Mouse (Mus musculus) forebrain, embryonic 11.5 days (tissue): ENCODE measurements around the gene Slc39a8. TPM values are rescaled to one million over a fixed set of nuclear protein-coding genes. Genes with fewer than 3 reads are reported as not detected.

ENCODE experiments used
- ATAC-seq: fragments of 200-750 bp; cut with Nextera tagmentation; replicated peaks from 2 replicates; pipeline ENCODE4 v1.8.0; 2017; ENCODE audit warnings: moderate TSS enrichment; ENCODE audit not compliant: low FRiP score
- DNase-seq: peaks from one replicate; pipeline ENCODE4 v3.0.0-alpha.2; 2017; ENCODE audit warnings: low spot score
- H3K27ac ChIP-seq: fragments of 300-500 bp; sonication (generic); 2 replicates; pipeline ENCODE4 v1.5.1; 2014; ENCODE audit warnings: low read depth, low read length
- H3K27me3 ChIP-seq: fragments of 300-500 bp; sonication (generic); 2 replicates; pipeline ENCODE4 v1.6.1; 2014; ENCODE audit warnings: mild to moderate bottlenecking, low read length, mixed read lengths; ENCODE audit not compliant: control insufficient read depth, insufficient read depth
- H3K36me3 ChIP-seq: fragments of 300-500 bp; sonication (generic); 2 replicates; pipeline ENCODE4 v1.6.1; 2014; ENCODE audit warnings: mild to moderate bottlenecking, low read length, moderate library complexity, mixed read lengths; ENCODE audit not compliant: control insufficient read depth, insufficient read depth
- H3K4me1 ChIP-seq: fragments of 300-500 bp; sonication (generic); replicated peaks from 2 replicates; pipeline ENCODE4 v1.6.1; 2014; ENCODE audit warnings: low read length, mixed read lengths; ENCODE audit not compliant: control insufficient read depth, insufficient read depth
- H3K4me2 ChIP-seq: fragments of 300-500 bp; sonication (generic); 2 replicates; pipeline ENCODE4 v1.6.1; 2014; ENCODE audit warnings: low read depth, mild to moderate bottlenecking, low read length, moderate library complexity, mixed read lengths; ENCODE audit not compliant: severe bottlenecking
- H3K4me3 ChIP-seq: fragments of 300-500 bp; sonication (generic); 2 replicates; pipeline ENCODE4 v1.5.1; 2014; ENCODE audit warnings: low read depth, low read length
- H3K9ac ChIP-seq: fragments of 300-500 bp; sonication (generic); 2 replicates; pipeline ENCODE4 v1.6.1; 2014; ENCODE audit warnings: low read length
- H3K9me3 ChIP-seq: fragments of 300-500 bp; sonication (generic); 2 replicates; pipeline ENCODE4 v1.6.1; 2016; ENCODE audit warnings: low read length, mixed read lengths; ENCODE audit not compliant: control insufficient read depth
- WGBS: fragments of 180-500 bp; shearing (Covaris S2); extraction: QIAGEN DNeasy Blood & Tissue Kit; methylation state at CpG from one replicate; pipeline ENCODE4 v1.1.7; 2014; 5-methylcytosine and 5-hydroxymethylcytosine counted together
- polyA plus RNA-seq: library from polyadenylated mRNA; unstranded; fragments of >200 nt; fragmentation: Nextera tagmentation; extraction: Ambion mirVana; gene quantifications from 2 replicates; pipeline ENCODE4 v1.2.1, GENCODE M21; 2014

Slc39a8 gene
- 21.2 and 22.4 TPM in 2 replicates for polyA plus RNA-seq

GRCm38 (mm10) chr3:135825016-135825753 lies at the start of gene Slc39a8:
Gene Slc39a8, plus strand, starts transcription at chr3:135825279.
- H3K27ac ChIP-seq, result peak within 1 kb of the TSS; percentile 48; the same call in 1 of the 2 replicates
- H3K9ac ChIP-seq, result peak within 1 kb of the TSS; percentile 65
- H3K27me3 ChIP-seq, result no peaks in the 10 kb centered on the region
- H3K9me3 ChIP-seq, result no peaks in the 10 kb centered on the region
- no peaks in the 10 kb centered on the region for H3K36me3 ChIP-seq
- ATAC-seq, result peak; percentile 94
- H3K4me2 ChIP-seq, result peak within 1 kb of the TSS; percentile 92
- WGBS, result 3% methylated on average over 22 of the region's 22 CpGs
- peak; percentile 87 for DNase-seq
- H3K4me3 ChIP-seq, result peak within 1 kb of the TSS; percentile 52
- peaks cover 2% of the 10 kb centered on the region; the same call in 1 of the 2 replicates for H3K4me1 ChIP-seq

DNA sequence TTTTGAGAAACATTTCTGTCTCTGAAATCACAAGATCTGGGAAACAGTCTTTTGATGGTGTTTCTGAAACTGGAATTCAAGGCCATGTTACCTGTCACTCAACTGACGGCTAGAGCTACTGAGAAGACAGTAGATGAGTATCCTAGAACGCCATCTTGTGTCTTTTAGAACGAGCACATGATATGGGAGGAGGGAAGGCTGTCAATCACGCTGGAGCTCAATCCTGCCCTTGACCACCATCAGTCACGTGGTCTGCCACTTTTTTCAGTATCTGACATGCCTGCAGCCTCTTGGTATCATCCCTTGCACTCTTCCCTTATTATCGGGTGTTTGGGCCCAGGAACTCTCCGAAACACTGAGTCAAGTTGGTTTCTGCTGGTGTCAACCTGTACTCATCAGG lies 40.0 kb upstream of the Slc39a8 start:
- H3K9ac ChIP-seq, result no peak overlapping the region

GRCm38 (mm10) chr3:135796117-135796516 lies 29.0 kb upstream of the Slc39a8 start:
- WGBS, result 92% methylated on average over 6 of the region's 6 CpGs
- Histone ChIP-seq H3K4me3 (no peak overlapping the region), H3K27me3 (no peaks in the 10 kb centered on the region), H3K4me1 (no peaks in the 10 kb centered on the region), H3K27ac (no peak overlapping the region), H3K4me2 (no peak overlapping the region), H3K9ac (no peak overlapping the region), H3K36me3 (no peaks in the 10 kb centered on the region), H3K9me3 (no peaks in the 10 kb centered on the region)
- no peak for ATAC-seq
- DNase-seq, result no peak

More for the DNA sequence above, 40.0 kb upstream of the Slc39a8 start:
- Histone ChIP-seq H3K27me3 (no peaks in the 10 kb centered on the region), H3K9me3 (no peaks in the 10 kb centered on the region), H3K4me2 (no peak overlapping the region), H3K27ac (no peak overlapping the region), H3K4me1 (no peaks in the 10 kb centered on the region), H3K4me3 (no peak overlapping the region), H3K36me3 (no peaks in the 10 kb centered on the region)
- DNase-seq (no peak), ATAC-seq (no peak)
- 94% methylated on average over 7 of the region's 7 CpGs for WGBS

DNA sequence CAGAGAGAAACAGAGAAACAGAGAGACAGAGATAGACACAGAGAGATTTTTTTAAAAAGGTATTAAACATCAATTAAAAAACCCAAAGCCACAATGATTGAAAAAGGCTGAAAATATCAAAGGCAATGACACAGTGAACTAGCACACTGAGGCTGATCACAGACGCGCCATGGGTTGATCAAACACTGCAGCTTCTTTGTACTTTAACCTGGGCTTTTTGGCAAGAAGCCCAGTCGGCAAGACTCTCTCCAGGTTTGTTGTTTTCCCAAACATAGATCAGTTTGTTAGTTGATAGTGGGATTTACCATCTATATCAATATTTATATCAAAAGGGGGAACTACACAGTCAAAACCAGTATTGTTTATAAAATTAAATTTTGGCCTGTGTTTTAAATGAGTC lies 26.8 kb upstream of the Slc39a8 start:
- H3K9ac ChIP-seq, result no peak overlapping the region
- H3K36me3 ChIP-seq, result no peaks in the 10 kb centered on the region
- DNase-seq, result no peak
- H3K9me3 ChIP-seq, result no peaks in the 10 kb centered on the region
- H3K27me3 ChIP-seq, result no peaks in the 10 kb centered on the region
- 85% methylated on average over 3 of the region's 3 CpGs for WGBS
- H3K4me3 ChIP-seq, result no peak overlapping the region
- H3K4me2 ChIP-seq, result no peak overlapping the region
- no peak for ATAC-seq
- no peak overlapping the region for H3K27ac ChIP-seq
- no peaks in the 10 kb centered on the region for H3K4me1 ChIP-seq

DNA sequence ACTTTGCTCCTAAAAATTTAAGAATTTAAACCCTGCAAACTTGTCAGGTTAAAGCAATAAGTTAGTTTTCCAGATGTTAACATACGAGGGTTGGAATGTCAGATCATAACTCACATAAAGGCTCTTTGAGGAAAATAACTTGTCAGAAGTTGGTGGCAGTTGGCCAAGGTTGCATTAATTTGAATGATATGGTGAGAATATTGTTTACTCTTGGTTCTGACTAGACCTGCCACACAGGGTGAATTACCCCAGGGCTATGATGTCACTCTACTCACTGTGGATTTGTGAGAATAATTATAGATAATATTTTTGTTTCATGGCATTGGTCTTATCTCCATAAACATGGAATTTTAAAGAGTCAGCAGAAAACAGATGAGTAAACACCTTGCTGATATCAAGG lies 26.4 kb upstream of the Slc39a8 start:
- Histone ChIP-seq H3K9ac (no peak overlapping the region), H3K4me2 (no peak overlapping the region), H3K4me1 (no peaks in the 10 kb centered on the region), H3K4me3 (no peak overlapping the region), H3K36me3 (no peaks in the 10 kb centered on the region), H3K27ac (no peak overlapping the region), H3K9me3 (no peaks in the 10 kb centered on the region), H3K27me3 (no peaks in the 10 kb centered on the region)
- ATAC-seq (no peak), DNase-seq (no peak)
- WGBS, result 87% methylated on average over 1 of the region's 1 CpGs

DNA sequence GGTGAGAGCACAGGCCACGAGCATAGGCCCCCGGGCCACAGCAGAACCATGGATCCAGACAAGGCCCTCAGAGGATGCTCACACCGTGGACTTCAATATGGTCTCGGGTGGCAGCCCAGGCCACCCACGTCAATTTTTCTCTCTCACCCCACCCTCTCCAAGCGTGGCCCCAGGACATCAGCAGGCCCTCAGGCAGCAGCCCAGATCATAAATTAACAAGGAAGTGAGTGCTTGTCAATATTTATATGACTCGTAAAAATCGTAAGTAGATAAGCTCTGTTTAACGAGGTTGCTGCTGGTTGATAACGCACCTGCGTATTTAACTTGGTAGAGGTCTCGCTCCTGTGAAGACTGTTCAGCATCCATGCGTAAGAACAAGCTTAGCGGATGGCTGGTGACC lies 10.4 kb upstream of the Slc39a8 start:
- no peak overlapping the region for H3K4me2 ChIP-seq
- no peak overlapping the region for H3K4me3 ChIP-seq
- WGBS, result 83% methylated on average over 14 of the region's 14 CpGs
- no peak overlapping the region for H3K27ac ChIP-seq
- H3K36me3 ChIP-seq, result no peaks in the 10 kb centered on the region
- H3K9me3 ChIP-seq, result no peaks in the 10 kb centered on the region
- H3K4me1 ChIP-seq, result no peaks in the 10 kb centered on the region
- no peaks in the 10 kb centered on the region for H3K27me3 ChIP-seq
- DNase-seq (no peak), ATAC-seq (no peak)
- no peak overlapping the region for H3K9ac ChIP-seq

GRCm38 (mm10) chr3:135815973-135816727 lies 8.9 kb upstream of the Slc39a8 start:
- no peak overlapping the region for H3K27ac ChIP-seq
- no peak overlapping the region for H3K4me3 ChIP-seq
- WGBS, result 87% methylated on average over 5 of the region's 5 CpGs
- H3K36me3 ChIP-seq, result no peaks in the 10 kb centered on the region
- H3K4me1 ChIP-seq, result no peaks in the 10 kb centered on the region
- no peak for DNase-seq
- H3K4me2 ChIP-seq, result no peak overlapping the region
- no peaks in the 10 kb centered on the region for H3K27me3 ChIP-seq
- no peak overlapping the region for H3K9ac ChIP-seq
- ATAC-seq, result no peak
- H3K9me3 ChIP-seq, result no peaks in the 10 kb centered on the region

DNA sequence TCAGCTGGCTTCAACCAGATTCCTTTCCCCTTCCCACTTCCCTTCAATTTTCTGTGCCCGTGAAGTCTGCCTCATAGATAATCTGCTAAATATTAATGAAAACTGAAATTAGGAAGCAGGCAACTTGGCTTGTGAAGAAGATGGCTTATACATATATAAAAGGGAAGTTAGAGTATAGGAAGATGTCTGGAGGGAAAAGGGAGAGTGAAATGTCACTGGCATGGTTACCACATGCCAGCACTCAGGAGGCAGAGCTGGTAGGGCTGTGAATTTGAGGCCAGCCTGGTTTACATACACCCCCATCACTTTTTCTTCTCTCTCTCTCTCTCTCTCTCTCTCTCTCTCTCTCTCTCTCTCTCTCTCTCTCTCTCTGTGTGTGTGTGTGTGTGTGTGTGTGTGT lies 8.0 kb upstream of the Slc39a8 start:
- H3K4me2 ChIP-seq, result no peak overlapping the region
- H3K27me3 ChIP-seq, result no peaks in the 10 kb centered on the region
- no peaks in the 10 kb centered on the region for H3K9me3 ChIP-seq
- no peak overlapping the region for H3K9ac ChIP-seq
- no peaks in the 10 kb centered on the region for H3K36me3 ChIP-seq
- H3K4me1 ChIP-seq, result no peaks in the 10 kb centered on the region
- no peak overlapping the region for H3K27ac ChIP-seq
- DNase-seq (no peak), ATAC-seq (no peak)
- H3K4me3 ChIP-seq, result no peak overlapping the region
- 87% methylated on average over 1 of the region's 1 CpGs for WGBS
